Mouse (Mus musculus): Measurements from ENCODE around the gene Mtfr2. TPM values are rescaled to one million over a fixed set of nuclear protein-coding genes. Genes with fewer than 3 reads are reported as not detected.
A peak's percentile ranks its signal among the peaks of the same experiment; 100 is the strongest.

The Mtfr2 gene
- polyA plus RNA-seq, 1 experiment from 2014 or later: 1.4 TPM

- Histone ChIP-seq H3K9ac (replicated peaks; ENCODE audit: low read length) (no peak overlapping the region), H3K4me2 (ENCODE audit: low read depth, low read length) (no peak overlapping the region), H3K4me1 (ENCODE audit: control insufficient read depth, insufficient read depth, low read length) (no peaks in the 10 kb centered on the region), H3K9me3 (replicated peaks; ENCODE audit: control insufficient read depth, low read length) (no peaks in the 10 kb centered on the region), H3K36me3 (replicated peaks; ENCODE audit: control insufficient read depth, insufficient read depth, low read depth, low read length) (no peaks in the 10 kb centered on the region), H3K27me3 (ENCODE audit: control insufficient read depth, insufficient read depth, low read length) (no peaks in the 10 kb centered on the region), H3K27ac (replicated peaks; ENCODE audit: low read depth, low read length) (no peak overlapping the region), H3K4me3 (ENCODE audit: low read depth, low read length) (no peak overlapping the region)
- ATAC-seq (replicated peaks; ENCODE audit: insufficient number of reproducible peaks, low FRiP score, low TSS enrichment, low read depth): no peak
- DNase-seq (ENCODE audit: low spot score): peak; percentile 41
- 76% methylated on average over 6 of the region's 6 CpGs for WGBS
Observed at GRCm38 (mm10) chr10:20382807-20383419, 35.3 kb downstream of the Mtfr2 start.

GRCm38 (mm10) chr10:20390568-20390967 lies 43.0 kb downstream of the Mtfr2 start:
- no peak overlapping the region for H3K4me2 ChIP-seq (ENCODE audit: low read depth, low read length)
- no peaks in the 10 kb centered on the region for H3K4me1 ChIP-seq (ENCODE audit: control insufficient read depth, insufficient read depth, low read length)
- H3K27me3 ChIP-seq (ENCODE audit: control insufficient read depth, insufficient read depth, low read length): no peaks in the 10 kb centered on the region
- 68% methylated on average over 3 of the region's 3 CpGs for WGBS
- no peak overlapping the region for H3K4me3 ChIP-seq (ENCODE audit: low read depth, low read length)
- H3K36me3 ChIP-seq (replicated peaks; ENCODE audit: control insufficient read depth, insufficient read depth, low read depth, low read length): no peaks in the 10 kb centered on the region
- H3K27ac ChIP-seq (replicated peaks; ENCODE audit: low read depth, low read length): no peak overlapping the region
- no peak for ATAC-seq (replicated peaks; ENCODE audit: insufficient number of reproducible peaks, low FRiP score, low TSS enrichment, low read depth)
- H3K9me3 ChIP-seq (replicated peaks; ENCODE audit: control insufficient read depth, low read length): no peaks in the 10 kb centered on the region
- H3K9ac ChIP-seq (replicated peaks; ENCODE audit: low read length): no peak overlapping the region
- no peak for DNase-seq (ENCODE audit: low spot score)

- 74% methylated on average over 5 of the region's 5 CpGs for WGBS
- Histone ChIP-seq H3K9ac (replicated peaks; ENCODE audit: low read length) (no peak overlapping the region), H3K9me3 (replicated peaks; ENCODE audit: control insufficient read depth, low read length) (no peaks in the 10 kb centered on the region), H3K4me3 (ENCODE audit: low read depth, low read length) (no peak overlapping the region), H3K36me3 (replicated peaks; ENCODE audit: control insufficient read depth, insufficient read depth, low read depth, low read length) (no peaks in the 10 kb centered on the region), H3K4me1 (ENCODE audit: control insufficient read depth, insufficient read depth, low read length) (no peaks in the 10 kb centered on the region), H3K27ac (replicated peaks; ENCODE audit: low read depth, low read length) (no peak overlapping the region), H3K27me3 (ENCODE audit: control insufficient read depth, insufficient read depth, low read length) (no peaks in the 10 kb centered on the region), H3K4me2 (ENCODE audit: low read depth, low read length) (no peak overlapping the region)
- no peak for DNase-seq (ENCODE audit: low spot score)
- ATAC-seq (replicated peaks; ENCODE audit: insufficient number of reproducible peaks, low FRiP score, low TSS enrichment, low read depth): no peak
Observed at GRCm38 (mm10) chr10:20394815-20395214, 47.2 kb downstream of the Mtfr2 start.

GRCm38 (mm10) chr10:20395778-20396177 lies 48.2 kb downstream of the Mtfr2 start:
- H3K4me3 ChIP-seq (ENCODE audit: low read depth, low read length): no peak overlapping the region
- WGBS: 96% methylated on average over 3 of the region's 3 CpGs
- H3K9ac ChIP-seq (replicated peaks; ENCODE audit: low read length): no peak overlapping the region
- H3K4me2 ChIP-seq (ENCODE audit: low read depth, low read length): no peak overlapping the region
- DNase-seq (ENCODE audit: low spot score) (no peak), ATAC-seq (replicated peaks; ENCODE audit: insufficient number of reproducible peaks, low FRiP score, low TSS enrichment, low read depth) (no peak)
- no peaks in the 10 kb centered on the region for H3K4me1 ChIP-seq (ENCODE audit: control insufficient read depth, insufficient read depth, low read length)
- H3K9me3 ChIP-seq (replicated peaks; ENCODE audit: control insufficient read depth, low read length): no peaks in the 10 kb centered on the region
- H3K36me3 ChIP-seq (replicated peaks; ENCODE audit: control insufficient read depth, insufficient read depth, low read depth, low read length): no peaks in the 10 kb centered on the region
- no peaks in the 10 kb centered on the region for H3K27me3 ChIP-seq (ENCODE audit: control insufficient read depth, insufficient read depth, low read length)
- H3K27ac ChIP-seq (replicated peaks; ENCODE audit: low read depth, low read length): no peak overlapping the region

DNA sequence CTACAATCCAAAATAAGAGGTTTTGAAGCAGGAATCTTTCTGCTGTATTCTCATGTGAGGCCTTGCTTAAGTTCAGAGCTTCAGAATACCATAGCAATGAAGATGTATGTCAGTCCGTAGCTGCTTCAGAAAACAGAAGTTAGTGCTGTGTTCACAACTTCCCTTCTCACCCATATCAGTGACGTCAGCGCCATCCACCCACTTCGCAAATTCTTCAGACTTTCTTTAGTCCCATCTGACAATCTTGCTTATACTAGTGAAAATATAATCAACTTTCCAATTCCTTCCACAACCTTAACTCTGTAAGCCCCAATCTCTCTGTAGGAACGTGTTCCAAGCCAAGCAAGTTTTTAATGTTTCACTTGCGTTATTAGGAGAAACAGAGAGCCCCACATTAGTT lies 50.7 kb downstream of the Mtfr2 start:
- Histone ChIP-seq H3K36me3 (replicated peaks; ENCODE audit: control insufficient read depth, insufficient read depth, low read depth, low read length) (no peaks in the 10 kb centered on the region), H3K4me2 (ENCODE audit: low read depth, low read length) (no peak overlapping the region), H3K9me3 (replicated peaks; ENCODE audit: control insufficient read depth, low read length) (no peaks in the 10 kb centered on the region), H3K4me3 (ENCODE audit: low read depth, low read length) (no peak overlapping the region), H3K9ac (replicated peaks; ENCODE audit: low read length) (no peak overlapping the region), H3K4me1 (ENCODE audit: control insufficient read depth, insufficient read depth, low read length) (no peaks in the 10 kb centered on the region), H3K27ac (replicated peaks; ENCODE audit: low read depth, low read length) (no peak overlapping the region), H3K27me3 (ENCODE audit: control insufficient read depth, insufficient read depth, low read length) (no peaks in the 10 kb centered on the region)
- WGBS: 76% methylated on average over 6 of the region's 6 CpGs
- no peak for DNase-seq (ENCODE audit: low spot score)
- ATAC-seq (replicated peaks; ENCODE audit: insufficient number of reproducible peaks, low FRiP score, low TSS enrichment, low read depth): no peak

DNA sequence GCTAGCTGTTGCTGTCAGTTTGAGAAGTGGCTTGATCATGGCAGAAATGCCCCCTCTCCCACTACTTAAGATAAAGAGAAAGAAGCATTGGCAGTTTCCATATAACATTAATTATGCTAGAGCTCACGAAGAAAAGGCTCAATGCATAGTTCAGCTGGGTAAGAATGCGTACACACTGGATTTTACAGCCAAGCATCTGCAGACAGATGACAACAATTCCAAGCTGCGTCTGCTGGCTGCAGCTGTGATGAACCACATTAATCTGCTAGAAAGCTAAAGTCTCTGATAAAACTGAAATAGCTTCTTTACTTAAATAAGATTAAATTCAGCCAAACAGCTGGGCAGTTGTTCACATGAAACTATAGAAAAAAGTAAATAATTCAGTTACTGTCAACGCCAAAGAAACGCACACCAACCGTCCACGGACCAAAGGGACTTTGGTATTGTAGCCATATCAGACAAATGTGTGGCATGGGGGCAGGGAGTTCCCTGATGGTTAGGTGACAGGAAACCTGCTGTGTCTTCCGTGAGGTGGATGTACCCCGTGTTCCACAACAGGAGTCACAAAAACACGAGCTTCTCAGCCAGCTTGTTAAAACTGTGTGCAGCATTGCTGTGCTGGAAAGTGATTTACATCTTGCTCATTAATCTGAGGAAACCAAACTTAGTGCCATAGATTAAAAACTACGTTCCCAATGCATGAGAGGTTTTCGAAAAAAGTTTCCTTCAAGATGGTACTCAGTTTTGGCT lies 51.2 kb downstream of the Mtfr2 start:
- DNase-seq (ENCODE audit: low spot score) (no peak), ATAC-seq (replicated peaks; ENCODE audit: insufficient number of reproducible peaks, low FRiP score, low TSS enrichment, low read depth) (no peak)
- no peak overlapping the region for H3K4me2 ChIP-seq (ENCODE audit: low read depth, low read length)
- no peaks in the 10 kb centered on the region for H3K4me1 ChIP-seq (ENCODE audit: control insufficient read depth, insufficient read depth, low read length)
- 80% methylated on average over 12 of the region's 12 CpGs for WGBS
- no peaks in the 10 kb centered on the region for H3K9me3 ChIP-seq (replicated peaks; ENCODE audit: control insufficient read depth, low read length)
- no peak overlapping the region for H3K9ac ChIP-seq (replicated peaks; ENCODE audit: low read length)
- no peaks in the 10 kb centered on the region for H3K36me3 ChIP-seq (replicated peaks; ENCODE audit: control insufficient read depth, insufficient read depth, low read depth, low read length)
- H3K27ac ChIP-seq (replicated peaks; ENCODE audit: low read depth, low read length): no peak overlapping the region
- H3K27me3 ChIP-seq (ENCODE audit: control insufficient read depth, insufficient read depth, low read length): no peaks in the 10 kb centered on the region
- H3K4me3 ChIP-seq (ENCODE audit: low read depth, low read length): no peak overlapping the region

DNA sequence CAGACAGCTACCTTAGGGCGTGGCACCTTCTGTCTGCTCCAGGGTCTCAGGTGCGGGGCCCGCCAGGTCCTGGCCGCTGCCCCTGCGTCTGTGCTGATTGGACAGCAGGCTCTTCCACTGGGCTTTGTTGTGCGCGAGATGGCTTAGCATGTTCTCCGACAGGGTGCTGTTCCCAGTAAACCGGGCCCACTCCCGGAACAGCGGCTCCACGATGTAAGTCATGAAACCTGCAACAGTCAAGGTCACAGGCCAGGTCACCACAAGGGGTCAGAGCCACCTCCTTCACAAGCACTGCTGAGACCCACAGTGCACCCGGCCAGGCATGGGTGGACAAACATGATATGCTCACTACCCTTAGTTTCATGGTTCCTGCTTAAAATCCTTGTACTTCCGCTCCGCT lies 52.8 kb downstream of the Mtfr2 start:
- 67% methylated on average over 15 of the region's 15 CpGs for WGBS
- Histone ChIP-seq H3K9me3 (replicated peaks; ENCODE audit: control insufficient read depth, low read length) (no peaks in the 10 kb centered on the region), H3K9ac (replicated peaks; ENCODE audit: low read length) (no peak overlapping the region), H3K27me3 (ENCODE audit: control insufficient read depth, insufficient read depth, low read length) (no peaks in the 10 kb centered on the region), H3K27ac (replicated peaks; ENCODE audit: low read depth, low read length) (no peak overlapping the region), H3K4me1 (ENCODE audit: control insufficient read depth, insufficient read depth, low read length) (no peaks in the 10 kb centered on the region), H3K36me3 (replicated peaks; ENCODE audit: control insufficient read depth, insufficient read depth, low read depth, low read length) (no peaks in the 10 kb centered on the region), H3K4me2 (ENCODE audit: low read depth, low read length) (no peak overlapping the region), H3K4me3 (ENCODE audit: low read depth, low read length) (no peak overlapping the region)
- ATAC-seq (replicated peaks; ENCODE audit: insufficient number of reproducible peaks, low FRiP score, low TSS enrichment, low read depth): no peak
- DNase-seq (ENCODE audit: low spot score): no peak

- no peak overlapping the region for H3K4me2 ChIP-seq (ENCODE audit: low read depth, low read length)
- no peak overlapping the region for H3K4me3 ChIP-seq (ENCODE audit: low read depth, low read length)
- no peak overlapping the region for H3K9ac ChIP-seq (replicated peaks; ENCODE audit: low read length)
- 82% methylated on average over 5 of the region's 5 CpGs for WGBS
- H3K9me3 ChIP-seq (replicated peaks; ENCODE audit: control insufficient read depth, low read length): no peaks in the 10 kb centered on the region
- DNase-seq (ENCODE audit: low spot score): no peak
- H3K27ac ChIP-seq (replicated peaks; ENCODE audit: low read depth, low read length): no peak overlapping the region
- ATAC-seq (replicated peaks; ENCODE audit: insufficient number of reproducible peaks, low FRiP score, low TSS enrichment, low read depth): no peak
- no peaks in the 10 kb centered on the region for H3K27me3 ChIP-seq (ENCODE audit: control insufficient read depth, insufficient read depth, low read length)
- H3K36me3 ChIP-seq (replicated peaks; ENCODE audit: control insufficient read depth, insufficient read depth, low read depth, low read length): no peaks in the 10 kb centered on the region
- no peaks in the 10 kb centered on the region for H3K4me1 ChIP-seq (ENCODE audit: control insufficient read depth, insufficient read depth, low read length)
Observed at GRCm38 (mm10) chr10:20402941-20403340, 55.4 kb downstream of the Mtfr2 start.
